Mouse (Mus musculus) cerebellum, postnatal 4 days (tissue): Measurements from ENCODE around the gene Grid1.

Experiments
- DNase-seq, 2 experiments: peaks; one replicate each; pipeline ENCODE4 v3.0.0; 2022; ENCODE audit warnings: low spot score in 2 of 2, mixed read lengths in 1 of 2

Gene Grid1

GRCm38 (mm10) chr14:35374374-35374773 lies 554.5 kb downstream of the Grid1 start:
- no peak for DNase-seq

DNA sequence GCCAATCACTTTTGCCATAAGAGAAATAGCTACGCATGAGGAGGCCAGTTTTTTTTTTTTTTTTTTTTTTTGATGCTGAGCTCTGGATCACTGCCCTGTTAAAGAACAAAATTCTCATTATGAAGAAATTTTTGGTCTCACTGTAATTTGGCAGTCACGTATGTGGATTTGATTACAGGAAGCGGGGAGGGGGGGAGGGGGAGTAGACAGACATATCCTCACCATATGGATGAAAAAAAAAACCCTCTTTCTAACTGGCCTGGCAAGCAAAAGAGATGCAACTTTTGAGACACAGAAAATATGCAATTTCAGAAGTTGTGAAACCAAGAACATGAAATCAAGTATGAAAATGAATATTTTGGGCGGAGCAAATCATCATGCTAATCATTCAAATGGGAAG lies 573.7 kb downstream of the Grid1 start:
- DNase-seq = no peak

GRCm38 (mm10) chr14:35404249-35404908 lies 584.5 kb downstream of the Grid1 start:
- no peak for DNase-seq

DNA sequence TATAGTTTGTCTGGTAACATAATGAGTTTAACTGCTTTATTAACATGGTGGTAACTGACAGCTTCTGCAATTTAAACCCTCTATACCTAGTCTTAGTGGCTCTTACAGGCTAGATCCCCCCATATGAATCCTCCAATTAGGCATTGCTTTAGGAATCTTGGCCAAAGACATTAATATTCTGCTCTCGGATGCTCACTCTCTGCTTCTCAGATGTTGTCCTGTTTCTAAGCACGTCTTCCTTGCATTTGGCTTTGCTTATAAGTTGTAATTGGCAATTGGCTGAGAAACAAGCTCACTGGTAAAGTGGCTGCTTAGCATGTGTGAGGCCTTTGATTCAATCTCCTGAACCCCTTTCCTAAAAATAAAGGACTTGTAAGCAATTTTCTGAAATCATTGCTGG lies 610.4 kb downstream of the Grid1 start:
- no peak for DNase-seq

- DNase-seq = no peak
Observed at GRCm38 (mm10) chr14:35453702-35454101, 633.8 kb downstream of the Grid1 start.

DNA sequence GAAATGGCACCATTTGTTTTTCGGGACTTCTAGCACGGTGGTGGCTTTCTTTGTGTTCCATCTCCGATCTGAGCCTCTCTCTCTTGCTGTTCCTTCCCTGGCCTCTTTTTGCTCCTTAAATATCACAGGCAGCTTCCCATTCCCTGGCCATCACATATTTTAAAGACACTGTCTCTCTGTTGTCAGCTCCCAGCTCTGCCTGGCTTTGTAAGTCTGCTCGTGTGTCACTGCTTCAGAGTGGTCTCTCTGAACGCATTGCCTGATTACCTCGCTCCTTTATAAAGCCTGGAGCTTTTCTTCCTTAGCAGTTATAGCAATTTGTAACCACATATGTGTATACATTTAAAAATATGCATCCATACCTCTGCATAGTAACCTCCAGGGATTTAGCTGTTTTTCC lies 648.3 kb downstream of the Grid1 start:
- DNase-seq = no peak

DNA sequence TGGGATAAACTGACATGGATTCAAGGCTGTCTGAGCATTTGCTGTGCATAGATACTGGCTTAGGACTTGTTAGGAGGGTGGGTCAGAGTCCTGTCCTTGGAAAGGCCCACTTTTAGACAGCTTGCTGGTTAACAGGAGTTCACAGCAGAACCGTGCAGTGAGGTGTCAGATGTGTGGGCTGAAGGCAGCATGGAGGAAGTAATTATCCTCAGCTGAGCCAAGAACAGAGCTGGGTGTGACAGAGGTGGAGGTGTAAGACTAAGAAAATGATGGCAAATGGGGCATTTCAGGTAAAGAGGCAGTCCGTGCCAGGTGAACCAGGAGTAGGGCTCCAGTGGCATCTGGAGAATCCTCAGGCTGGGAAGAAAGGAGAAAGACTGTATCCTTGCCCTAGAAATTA lies 666.1 kb downstream of the Grid1 start:
- no peak for DNase-seq

DNA sequence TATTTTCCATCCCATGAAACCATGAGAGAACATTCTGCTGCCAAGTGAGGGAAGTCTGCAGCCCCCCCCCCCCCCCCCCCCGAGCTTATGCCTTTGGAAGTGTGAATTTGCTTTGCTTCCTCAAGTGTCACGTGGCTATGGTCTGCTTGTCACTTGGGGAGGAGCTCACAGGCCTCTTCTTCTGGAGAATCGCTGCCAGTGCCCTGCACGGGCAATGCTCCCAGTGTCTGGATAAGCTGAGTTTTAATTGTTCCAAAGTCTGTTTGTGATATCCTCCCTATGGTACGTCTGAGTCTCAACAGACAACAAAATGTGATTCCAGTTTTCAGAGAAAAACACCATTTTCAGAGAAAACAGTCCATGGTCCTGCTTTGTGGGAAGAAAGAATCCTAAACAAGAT lies 682.4 kb downstream of the Grid1 start:
- DNase-seq = peak in 1 of 2 experiments; percentile 4

GRCm38 (mm10) chr14:35519402-35519801 lies 699.5 kb downstream of the Grid1 start:
- no peak for DNase-seq

- no peak for DNase-seq
Observed at GRCm38 (mm10) chr14:35538835-35539234, 718.9 kb downstream of the Grid1 start.

- DNase-seq = no peak
Observed at GRCm38 (mm10) chr14:35541254-35541991, 721.5 kb downstream of the Grid1 start.

DNA sequence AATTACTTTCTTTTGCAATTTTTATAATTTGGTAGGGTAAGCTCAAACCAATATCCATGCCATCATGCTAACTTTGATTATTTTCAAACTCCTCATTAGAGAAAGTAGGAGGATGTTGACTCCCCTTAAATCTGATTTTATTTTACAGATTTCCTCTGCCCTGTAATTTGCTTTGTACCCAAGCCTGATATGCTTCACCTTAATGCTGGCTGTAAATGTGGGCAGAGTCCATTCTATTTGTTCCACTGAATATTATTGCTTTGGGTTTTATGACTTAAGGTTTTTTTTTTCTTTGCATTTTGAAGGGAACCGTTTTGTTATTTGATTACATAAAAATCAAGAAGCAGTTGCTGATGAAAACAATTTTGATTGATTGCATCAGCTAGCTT lies 722.1 kb downstream of the Grid1 start:
- DNase-seq = no peak

GRCm38 (mm10) chr14:35554288-35554687 lies 734.4 kb downstream of the Grid1 start:
- DNase-seq = no peak

- no peak for DNase-seq
Observed at GRCm38 (mm10) chr14:35561244-35561893, 741.5 kb downstream of the Grid1 start.

DNA sequence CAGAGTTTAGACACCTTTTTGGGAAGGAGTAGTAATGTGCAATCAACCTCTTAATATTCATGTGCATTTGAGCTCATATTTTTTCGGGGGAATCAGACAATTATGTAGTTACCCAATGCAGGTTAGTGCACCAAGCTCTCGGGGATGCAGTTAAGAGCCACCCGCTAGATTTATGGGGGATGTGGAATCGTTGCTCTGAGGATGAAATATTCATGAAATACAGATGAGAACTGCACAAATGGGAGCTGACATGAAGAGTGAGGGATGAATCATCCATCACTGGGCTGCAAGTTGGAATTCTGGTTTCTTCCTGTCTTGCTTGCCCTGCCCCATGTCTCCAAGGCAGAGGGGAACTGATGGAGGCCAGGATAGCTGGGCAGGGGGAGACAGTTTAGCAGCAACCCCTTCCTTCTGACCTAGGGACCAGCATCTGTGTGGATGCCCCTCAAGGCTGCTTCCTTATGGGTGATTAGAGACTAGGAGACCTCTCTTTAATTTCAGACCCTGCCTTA lies 753.1 kb downstream of the Grid1 start:
- no peak for DNase-seq

DNA sequence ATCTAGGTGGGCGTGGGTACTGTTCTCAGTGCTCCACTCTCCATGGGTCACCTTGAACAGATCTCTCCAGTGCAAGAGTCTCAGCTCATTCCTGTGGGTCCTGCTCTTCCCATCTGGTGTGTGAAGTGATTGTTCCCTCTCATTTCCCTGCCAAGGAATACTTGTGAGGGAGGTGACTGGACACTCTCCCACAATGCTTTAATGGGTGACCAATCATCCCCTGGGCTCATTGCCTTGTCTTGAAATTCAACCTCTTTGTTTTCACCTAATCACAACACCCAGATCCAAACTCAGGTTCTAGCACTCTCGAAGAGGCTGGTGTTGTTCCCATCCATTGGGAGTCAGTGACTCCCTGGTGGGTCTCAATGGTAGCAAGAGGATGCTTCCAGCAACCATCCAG lies 754.6 kb downstream of the Grid1 start:
- DNase-seq = no peak

- DNase-seq = no peak
Observed at GRCm38 (mm10) chr14:35575285-35575684, 755.4 kb downstream of the Grid1 start.

GRCm38 (mm10) chr14:35625749-35626148 lies 805.8 kb downstream of the Grid1 start:
- no peak for DNase-seq
